Mouse (Mus musculus) CH12.LX (cell line): ENCODE measurements around the gene Lipe.
"Not testable (repeated sequence)": the region's sequence is repeated elsewhere in the genome, so short reads cannot be mapped to it uniquely, and the experiment has no call there.

ENCODE experiments used
- BHLHE40 ChIP-seq: IDR thresholded peaks from 2 replicates; pipeline ENCODE4 v1.6.1; 2011; ENCODE audit warnings: mild to moderate bottlenecking, low read depth, low read length, improper control_type of control experiment
- CHD1 ChIP-seq: IDR thresholded peaks from 2 replicates; pipeline ENCODE4 v1.6.1; 2012; ENCODE audit warnings: low read depth, low read length, improper control_type of control experiment, inconsistent platforms
- CTCF ChIP-seq, 2 experiments: IDR thresholded peaks in 1 of 2; conservative IDR thresholded peaks in 1 of 2; 2 replicates each; pipeline ENCODE4 v1.5.1; 2011 to 2012; ENCODE audit warnings: low read depth in 2 of 2, low read length in 2 of 2, improper control_type of control experiment in 1 of 2, inconsistent platforms in 1 of 2, mild to moderate bottlenecking in 1 of 2, moderate library complexity in 1 of 2
- E2F4 ChIP-seq: IDR thresholded peaks from 2 replicates; pipeline ENCODE4 v1.6.1; 2011; ENCODE audit warnings: low read depth, low read length, improper control_type of control experiment; ENCODE audit not compliant: insufficient replicate concordance
- ELF1 ChIP-seq: IDR thresholded peaks from 2 replicates; pipeline ENCODE4 v1.6.1; 2014; ENCODE audit warnings: low read depth, mild to moderate bottlenecking, inconsistent platforms, low read length, improper control_type of control experiment
- MAZ ChIP-seq: IDR thresholded peaks from 2 replicates; pipeline ENCODE4 v1.6.1; 2012; ENCODE audit warnings: low read depth, mild to moderate bottlenecking, inconsistent platforms, low read length, improper control_type of control experiment, moderate library complexity
- POLR2A ChIP-seq: IDR thresholded peaks from 2 replicates; pipeline ENCODE4 v1.6.1; 2011; ENCODE audit warnings: low read depth, mild to moderate bottlenecking, improper control_type of control experiment, low read length
- RAD21 ChIP-seq: IDR thresholded peaks from 2 replicates; pipeline ENCODE4 v1.6.1; 2011; ENCODE audit warnings: low read depth, mild to moderate bottlenecking, low read length, improper control_type of control experiment, moderate library complexity
- USF1 ChIP-seq: IDR thresholded peaks from 2 replicates; pipeline ENCODE4 v1.6.1; 2014; ENCODE audit warnings: low read depth, mild to moderate bottlenecking, inconsistent platforms, low read length, improper control_type of control experiment
- ZC3H11A ChIP-seq: IDR thresholded peaks from 2 replicates; pipeline ENCODE4 v1.6.1; 2012; ENCODE audit warnings: low read depth, mild to moderate bottlenecking, inconsistent platforms, low read length, improper control_type of control experiment

DNA sequence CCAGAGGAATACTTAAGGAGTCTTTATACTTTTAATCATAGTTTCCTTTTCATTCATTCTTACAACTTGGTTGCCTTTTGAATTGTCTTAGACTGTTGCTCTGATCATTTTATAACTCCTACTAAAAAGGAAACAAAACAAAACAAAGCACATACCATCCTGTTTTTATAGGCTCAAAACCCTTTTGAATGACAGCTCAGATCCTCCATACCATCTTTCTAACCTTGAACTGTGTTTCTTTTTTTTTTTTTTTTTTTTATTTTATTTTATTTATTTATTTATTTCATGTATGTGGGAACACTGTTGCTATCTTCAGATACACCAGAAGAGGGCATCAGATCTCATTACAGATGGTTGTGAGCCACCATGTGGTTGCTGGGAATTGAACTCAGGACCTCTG is 518 bp upstream of the Lipe start:
- TF ChIP-seq CTCF (conservative IDR thresholded peaks at IDR 0.05 in 1 of 2, IDR thresholded peaks at IDR 0.05 in 1 of 2; ENCODE audit: low read depth in 2 of 2, low read length in 2 of 2); USF1; ELF1; MAZ; RAD21; POLR2A; BHLHE40; E2F4; ZC3H11A; CHD1: not testable (repeated sequence)
